Mouse (Mus musculus): Measurements from ENCODE around the gene Arhgap17. TPM values are rescaled to one million over a fixed set of nuclear protein-coding genes. Genes with fewer than 3 reads are reported as not detected.

Gene Arhgap17
- total and polyA plus RNA-seq, 2 experiments from 2014 or later = 7.2 to 19.8 TPM

DNA sequence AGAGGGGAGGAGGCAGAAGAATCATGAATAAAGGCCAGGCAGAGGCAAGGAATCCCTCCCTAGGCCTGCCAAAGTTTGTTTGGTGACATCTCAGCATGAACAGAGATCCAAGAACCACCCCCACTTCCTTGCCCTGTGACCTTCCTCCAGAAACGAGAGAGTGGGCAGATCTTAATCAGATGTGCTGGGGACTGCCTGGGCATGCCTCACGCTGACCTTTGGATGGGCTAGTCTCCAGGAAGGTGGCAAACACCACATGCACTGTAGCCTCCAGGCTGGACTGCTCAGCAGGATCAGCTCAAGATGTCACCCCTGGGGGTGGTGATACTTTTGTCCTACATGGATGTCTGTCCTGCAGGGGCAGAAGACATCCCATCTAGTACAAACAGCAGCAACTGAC lies 121.5 kb downstream of the Arhgap17 start:
- H3K27ac ChIP-seq = no peak overlapping the region
- no peak overlapping the region for H3K4me3 ChIP-seq (ENCODE audit: low read length)
- no peaks in the 10 kb centered on the region for H3K27me3 ChIP-seq (ENCODE audit: insufficient read depth, low read length)
- no peaks in the 10 kb centered on the region for H3K9me3 ChIP-seq (ENCODE audit: low read length)
- WGBS = 64% methylated on average over 2 of the region's 2 CpGs
- H3K9ac ChIP-seq (replicated peaks; ENCODE audit: low read length) = no peak overlapping the region
- 0 out of 2 replicates have a peak, but pooled peaks cover 3% of the 10 kb centered on the region for H3K4me1 ChIP-seq (ENCODE audit: insufficient read depth, low read length)
- ATAC-seq (no peak), DNase-seq (ENCODE audit: low spot score) (no peak)
- no peak overlapping the region for H3K4me2 ChIP-seq (ENCODE audit: low read depth, low read length)
- no peak for TF ChIP-seq CTCF (IDR thresholded peaks at IDR 0.05; ENCODE audit: low read depth)
- no peaks in the 10 kb centered on the region for H3K36me3 ChIP-seq (ENCODE audit: insufficient read depth, low read length)

DNA sequence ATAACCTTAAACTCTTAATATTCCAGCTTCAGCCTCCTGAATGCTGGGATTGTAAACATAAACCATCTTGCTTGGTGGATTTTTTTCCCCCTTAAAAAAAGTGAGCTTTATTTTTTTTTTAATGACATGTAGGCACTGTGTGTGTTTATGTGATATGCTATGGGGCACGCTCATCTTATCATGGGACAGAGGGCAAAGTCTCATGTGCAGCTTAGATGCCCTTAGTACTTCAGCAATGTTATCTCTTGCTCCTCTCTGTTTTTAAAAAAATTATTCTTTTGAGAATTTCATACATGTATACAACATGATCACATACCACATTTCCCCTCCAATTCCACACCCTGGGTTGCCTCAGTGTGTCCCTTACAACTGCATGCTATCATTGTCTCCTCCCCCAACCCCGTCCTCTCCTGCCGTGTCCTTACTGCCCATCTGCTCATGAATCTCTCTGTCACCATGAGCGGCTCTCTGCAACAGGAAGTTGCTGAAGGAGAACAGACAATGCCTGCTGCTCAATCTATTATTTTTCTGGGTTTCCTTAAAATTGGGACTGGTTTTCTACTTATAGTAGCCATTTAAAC lies 123.1 kb downstream of the Arhgap17 start:
- 63% methylated on average over 4 of the region's 4 CpGs for WGBS

DNA sequence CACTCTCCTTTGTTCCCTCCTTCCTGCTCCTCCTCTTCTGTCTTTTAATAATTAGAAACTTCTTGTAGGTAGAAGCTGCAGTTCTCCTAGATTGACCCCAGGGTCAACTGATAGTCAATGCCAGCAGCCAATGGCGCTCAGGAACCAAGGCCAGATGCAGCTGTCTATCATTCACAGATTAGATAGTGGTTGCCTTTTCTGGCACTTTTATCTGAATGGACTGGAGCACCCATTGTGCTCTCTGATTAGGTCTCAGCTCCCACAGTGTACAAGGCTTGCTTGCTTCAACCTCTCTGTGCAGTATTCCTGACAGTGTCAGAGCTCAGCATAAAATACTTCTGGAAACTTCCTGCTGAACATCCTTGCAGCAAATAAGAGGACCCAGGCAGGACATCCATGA lies 124.9 kb downstream of the Arhgap17 start:
- Histone ChIP-seq H3K9me3 (ENCODE audit: low read length) (no peaks in the 10 kb centered on the region), H3K36me3 (ENCODE audit: insufficient read depth, low read length) (no peaks in the 10 kb centered on the region), H3K27me3 (ENCODE audit: insufficient read depth, low read length) (no peaks in the 10 kb centered on the region), H3K9ac (replicated peaks; ENCODE audit: low read length) (no peak overlapping the region), H3K27ac (no peak overlapping the region), H3K4me1 (ENCODE audit: insufficient read depth, low read length) (no peaks in the 10 kb centered on the region), H3K4me2 (ENCODE audit: low read depth, low read length) (no peak overlapping the region), H3K4me3 (ENCODE audit: low read length) (no peak overlapping the region)
- TF ChIP-seq CTCF (IDR thresholded peaks at IDR 0.05; ENCODE audit: low read depth) = no peak
- DNase-seq (ENCODE audit: low spot score) (no peak), ATAC-seq (no peak)
- WGBS = 78% methylated on average over 1 of the region's 1 CpGs

More for the DNA sequence above, 123.1 kb downstream of the Arhgap17 start:
- no peaks in the 10 kb centered on the region for H3K9me3 ChIP-seq (ENCODE audit: low read length)
- ATAC-seq = no peak
- DNase-seq (ENCODE audit: low spot score) = no peak
- H3K36me3 ChIP-seq (ENCODE audit: insufficient read depth, low read length) = no peaks in the 10 kb centered on the region
- TF ChIP-seq CTCF (IDR thresholded peaks at IDR 0.05; ENCODE audit: low read depth) = no peak
- H3K4me2 ChIP-seq (ENCODE audit: low read depth, low read length) = no peak overlapping the region
- H3K27ac ChIP-seq = no peak overlapping the region
- no peak overlapping the region for H3K9ac ChIP-seq (replicated peaks; ENCODE audit: low read length)
- H3K4me3 ChIP-seq (ENCODE audit: low read length) = no peak overlapping the region
- H3K4me1 ChIP-seq (ENCODE audit: insufficient read depth, low read length) = no peaks in the 10 kb centered on the region
- H3K27me3 ChIP-seq (ENCODE audit: insufficient read depth, low read length) = no peaks in the 10 kb centered on the region

DNA sequence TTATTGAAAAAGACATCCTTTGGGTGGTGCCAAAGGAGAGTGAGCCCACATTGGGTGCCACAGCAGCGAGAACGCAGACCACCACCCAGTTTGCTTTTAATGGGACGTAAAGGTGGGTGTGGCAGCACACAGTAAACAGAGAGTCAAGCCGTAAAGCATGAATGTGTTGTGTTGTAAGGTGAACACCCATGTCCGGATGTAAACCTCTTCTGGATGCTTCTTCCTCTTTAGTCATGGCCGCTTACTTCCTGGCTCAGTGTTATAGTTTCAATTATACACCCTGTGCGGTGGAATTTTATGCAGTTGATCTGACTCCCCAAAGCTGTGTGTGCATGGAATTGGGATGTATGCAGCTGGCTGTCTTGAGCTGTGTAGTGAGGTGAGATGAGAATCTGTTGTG lies 127.5 kb downstream of the Arhgap17 start:
- DNase-seq (ENCODE audit: low spot score) (no peak), ATAC-seq (no peak)
- H3K9ac ChIP-seq (replicated peaks; ENCODE audit: low read length) = no peak overlapping the region
- 90% methylated on average over 7 of the region's 7 CpGs for WGBS
- H3K27ac ChIP-seq = no peak overlapping the region
- no peaks in the 10 kb centered on the region for H3K36me3 ChIP-seq (ENCODE audit: insufficient read depth, low read length)
- no peak overlapping the region for H3K4me3 ChIP-seq (ENCODE audit: low read length)
- H3K9me3 ChIP-seq (ENCODE audit: low read length) = no peaks in the 10 kb centered on the region
- no peaks in the 10 kb centered on the region for H3K27me3 ChIP-seq (ENCODE audit: insufficient read depth, low read length)
- 0 out of 2 replicates have a peak, but pooled peaks cover 5% of the 10 kb centered on the region for H3K4me1 ChIP-seq (ENCODE audit: insufficient read depth, low read length)
- TF ChIP-seq CTCF (IDR thresholded peaks at IDR 0.05; ENCODE audit: low read depth) = no peak
- no peak overlapping the region for H3K4me2 ChIP-seq (ENCODE audit: low read depth, low read length)

DNA sequence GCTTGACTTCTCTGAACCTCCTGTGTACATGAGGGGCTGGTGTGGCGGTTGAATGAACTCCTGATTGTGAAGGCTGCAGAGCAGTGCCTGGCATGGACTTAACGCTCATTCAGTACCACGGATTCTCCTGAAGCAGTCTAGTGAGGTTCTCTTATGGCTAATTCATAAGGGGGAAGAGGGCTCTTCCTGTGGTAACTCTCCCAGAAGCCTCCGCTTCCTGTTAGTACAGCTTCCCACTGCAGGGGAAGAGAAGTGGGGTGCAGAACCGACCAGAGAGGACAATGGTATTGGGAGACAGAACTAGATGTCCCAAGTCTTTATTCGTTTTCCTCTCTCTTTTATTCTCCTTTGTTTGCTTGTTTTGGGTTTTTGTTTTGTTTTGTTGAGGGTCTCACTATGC lies 129.7 kb downstream of the Arhgap17 start:
- Histone ChIP-seq H3K9ac (replicated peaks; ENCODE audit: low read length) (no peak overlapping the region), H3K27ac (no peak overlapping the region), H3K4me3 (ENCODE audit: low read length) (no peak overlapping the region), H3K9me3 (ENCODE audit: low read length) (no peaks in the 10 kb centered on the region), H3K4me2 (ENCODE audit: low read depth, low read length) (no peak overlapping the region), H3K4me1 (ENCODE audit: insufficient read depth, low read length) (0 out of 2 replicates have a peak, but pooled peaks cover 5% of the 10 kb centered on the region), H3K36me3 (ENCODE audit: insufficient read depth, low read length) (no peaks in the 10 kb centered on the region), H3K27me3 (ENCODE audit: insufficient read depth, low read length) (no peaks in the 10 kb centered on the region)
- 69% methylated on average over 6 of the region's 6 CpGs for WGBS
- DNase-seq (ENCODE audit: low spot score) (no peak), ATAC-seq (no peak)
- no peak for TF ChIP-seq CTCF (IDR thresholded peaks at IDR 0.05; ENCODE audit: low read depth)

DNA sequence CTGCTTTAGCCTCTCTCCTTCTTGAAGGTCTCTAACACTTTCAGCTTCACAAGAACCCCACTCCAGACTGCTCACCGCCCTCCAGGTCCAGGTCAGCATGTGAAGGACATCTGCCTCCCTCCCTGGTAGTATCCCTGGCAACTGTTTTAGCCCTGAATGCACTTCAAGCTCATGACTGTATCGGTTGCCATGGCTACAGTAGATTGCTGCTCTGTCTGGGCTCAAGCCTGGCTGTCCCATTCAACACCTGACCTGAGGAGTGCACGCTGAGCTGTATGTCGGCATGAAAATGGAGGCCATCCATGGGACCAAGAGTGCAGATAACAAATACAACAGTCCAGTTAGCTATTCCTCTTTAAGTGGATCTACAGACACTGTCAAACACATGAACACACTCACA lies 131.1 kb downstream of the Arhgap17 start:
- Histone ChIP-seq H3K4me3 (ENCODE audit: low read length) (no peak overlapping the region), H3K9me3 (ENCODE audit: low read length) (no peaks in the 10 kb centered on the region), H3K4me2 (ENCODE audit: low read depth, low read length) (no peak overlapping the region), H3K9ac (replicated peaks; ENCODE audit: low read length) (no peak overlapping the region), H3K27me3 (ENCODE audit: insufficient read depth, low read length) (no peaks in the 10 kb centered on the region), H3K36me3 (ENCODE audit: insufficient read depth, low read length) (no peaks in the 10 kb centered on the region), H3K4me1 (ENCODE audit: insufficient read depth, low read length) (0 out of 2 replicates have a peak, but pooled peaks cover 5% of the 10 kb centered on the region), H3K27ac (peak overlapping the region; percentile 36; the same call in 1 of the 2 replicates)
- DNase-seq (ENCODE audit: low spot score) = peak; percentile 77
- 35% methylated on average over 4 of the region's 4 CpGs for WGBS
- TF ChIP-seq CTCF (IDR thresholded peaks at IDR 0.05; ENCODE audit: low read depth) = no peak
- peak; percentile 88 for ATAC-seq

DNA sequence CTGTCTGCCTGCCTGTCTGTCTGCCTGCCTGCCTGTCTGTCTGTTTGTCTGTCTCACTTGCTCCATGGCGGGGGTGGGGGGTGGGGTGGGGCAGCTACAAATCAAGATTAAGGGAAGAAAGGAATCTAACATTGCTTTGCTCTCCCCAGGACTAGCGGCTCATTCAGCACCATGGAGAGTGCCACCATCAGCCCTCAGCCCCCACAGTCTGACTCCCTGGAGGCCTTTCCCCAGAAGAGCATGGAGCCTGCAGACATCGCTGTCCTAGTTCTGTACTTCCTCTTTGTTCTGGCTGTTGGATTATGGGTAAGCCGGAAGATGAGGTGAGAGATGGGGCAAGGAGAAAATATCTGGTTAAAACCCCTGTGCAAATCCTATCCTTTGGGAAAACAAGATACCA lies 134.3 kb downstream of the Arhgap17 start:
- Histone ChIP-seq H3K9ac (replicated peaks; ENCODE audit: low read length) (no peak overlapping the region), H3K4me3 (ENCODE audit: low read length) (no peak overlapping the region), H3K9me3 (ENCODE audit: low read length) (no peaks in the 10 kb centered on the region), H3K4me1 (ENCODE audit: insufficient read depth, low read length) (0 out of 2 replicates have a peak, but pooled peaks cover 5% of the 10 kb centered on the region), H3K4me2 (ENCODE audit: low read depth, low read length) (no peak overlapping the region), H3K36me3 (ENCODE audit: insufficient read depth, low read length) (no peaks in the 10 kb centered on the region), H3K27me3 (ENCODE audit: insufficient read depth, low read length) (no peaks in the 10 kb centered on the region), H3K27ac (no peak overlapping the region)
- peak; percentile 43 for DNase-seq (ENCODE audit: low spot score)
- WGBS = 34% methylated on average over 4 of the region's 4 CpGs
- no peak for ATAC-seq
- no peak for TF ChIP-seq CTCF (IDR thresholded peaks at IDR 0.05; ENCODE audit: low read depth)

Other genes starting within 250 kb of the Arhgap17 start
- 48.5 and 51.3 TPM in 2 replicates for gene Tnrc6a, start 246.0 kb downstream of the Arhgap17 start, total RNA-seq (2014; rRNA removed)
- 62.1 and 65.5 TPM in 2 replicates for gene Tnrc6a, start 246.0 kb downstream of the Arhgap17 start, polyA plus RNA-seq (2015; fragmentation: Nextera tagmentation; extraction: Ambion mirVana)
- gene Slc5a11, start 155.1 kb downstream of the Arhgap17 start, total RNA-seq (2014; rRNA removed) = 0.21 and 3.1 TPM in 2 replicates
- gene Slc5a11, start 155.1 kb downstream of the Arhgap17 start, polyA plus RNA-seq (2015; fragmentation: Nextera tagmentation; extraction: Ambion mirVana) = 0.16 and 0.43 TPM in 2 replicates
- gene Lcmt1, start 131 bp downstream of the Arhgap17 start, total RNA-seq (2014; rRNA removed) = 55.2 and 64.5 TPM in 2 replicates
- 97.4 and 102 TPM in 2 replicates for gene Lcmt1, start 131 bp downstream of the Arhgap17 start, polyA plus RNA-seq (2015; fragmentation: Nextera tagmentation; extraction: Ambion mirVana)
- gene Aqp8, start 92.4 kb upstream of the Arhgap17 start, total RNA-seq (2014; rRNA removed) = not detected in 2 replicates
- 0.33 TPM in 1 of 2 replicates, not detected in the other for gene Aqp8, start 92.4 kb upstream of the Arhgap17 start, polyA plus RNA-seq (2015; fragmentation: Nextera tagmentation; extraction: Ambion mirVana)
- 14.4 and 18.6 TPM in 2 replicates for gene Zkscan2, start 130.5 kb upstream of the Arhgap17 start, total RNA-seq (2014; rRNA removed)
- gene Zkscan2, start 130.5 kb upstream of the Arhgap17 start, polyA plus RNA-seq (2015; fragmentation: Nextera tagmentation; extraction: Ambion mirVana) = 8.0 and 8.3 TPM in 2 replicates

All from hindbrain, postnatal 0 days (tissue).